Mouse (Mus musculus): ENCODE measurements around the gene Gm20765. TPM values are rescaled to one million over a fixed set of nuclear protein-coding genes. Genes with fewer than 3 reads are reported as not detected.

The Gm20765 gene
- polyA plus RNA-seq, 1 experiment from 2014 or later: not detected

GRCm38 (mm10) chr10:104214527-104214926 lies 29.2 kb downstream of the Gm20765 start:
- H3K9ac ChIP-seq (ENCODE audit: low read length): no peak overlapping the region
- H3K27ac ChIP-seq (ENCODE audit: low read length): no peak overlapping the region
- no peaks in the 10 kb centered on the region for H3K36me3 ChIP-seq (ENCODE audit: control insufficient read depth, insufficient read depth)
- H3K27me3 ChIP-seq (ENCODE audit: control insufficient read depth, insufficient read depth, low read length): no peaks in the 10 kb centered on the region
- 83% methylated on average over 5 of the region's 5 CpGs for WGBS
- H3K4me1 ChIP-seq (ENCODE audit: control insufficient read depth, insufficient read depth, low read length): no peaks in the 10 kb centered on the region
- no peak overlapping the region for H3K4me2 ChIP-seq (ENCODE audit: low read depth, low read length)
- H3K9me3 ChIP-seq (replicated peaks; ENCODE audit: control insufficient read depth, low read length): no peaks in the 10 kb centered on the region
- no peak for ATAC-seq (replicated peaks; ENCODE audit: extremely low read depth, insufficient read depth, low FRiP score)
- H3K4me3 ChIP-seq (ENCODE audit: low read length): no peak overlapping the region

DNA sequence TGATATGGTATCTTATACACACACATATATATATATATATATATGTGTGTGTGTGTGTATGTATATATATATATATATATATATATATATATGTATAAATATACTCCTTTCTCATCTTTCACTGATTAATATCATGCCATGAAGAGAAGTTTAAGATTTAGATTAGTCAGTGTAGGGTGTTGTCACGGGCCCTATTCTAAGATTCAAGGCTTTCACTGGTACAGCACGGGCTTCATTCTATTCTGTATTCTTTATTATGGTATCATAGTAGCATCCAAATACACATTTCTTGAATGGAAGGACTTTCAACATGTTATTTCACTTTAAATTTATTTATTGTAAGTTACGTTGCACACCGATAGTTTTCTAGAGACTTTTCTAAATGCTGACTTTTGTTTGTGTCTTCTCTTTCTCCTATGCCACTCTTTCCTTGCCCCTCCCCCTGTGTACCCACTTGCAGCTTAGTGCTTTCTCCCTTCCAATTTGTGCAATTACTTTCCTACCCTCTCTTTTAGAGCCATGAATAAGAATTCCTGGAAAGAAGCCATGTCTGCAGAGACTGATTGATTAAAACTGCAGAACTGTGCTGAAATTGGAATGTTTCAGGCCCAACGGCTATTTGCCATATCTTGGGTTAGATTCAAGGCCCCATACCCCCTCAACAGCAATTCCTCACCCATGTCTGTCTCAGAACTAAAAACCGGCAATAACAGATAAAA lies 35.1 kb downstream of the Gm20765 start:
- Histone ChIP-seq H3K4me2 (ENCODE audit: low read depth, low read length) (no peak overlapping the region), H3K4me1 (ENCODE audit: control insufficient read depth, insufficient read depth, low read length) (no peaks in the 10 kb centered on the region), H3K9me3 (replicated peaks; ENCODE audit: control insufficient read depth, low read length) (no peaks in the 10 kb centered on the region), H3K27ac (ENCODE audit: low read length) (no peak overlapping the region), H3K36me3 (ENCODE audit: control insufficient read depth, insufficient read depth) (no peaks in the 10 kb centered on the region), H3K4me3 (ENCODE audit: low read length) (no peak overlapping the region), H3K9ac (ENCODE audit: low read length) (no peak overlapping the region), H3K27me3 (ENCODE audit: control insufficient read depth, insufficient read depth, low read length) (no peaks in the 10 kb centered on the region)
- no peak for ATAC-seq (replicated peaks; ENCODE audit: extremely low read depth, insufficient read depth, low FRiP score)
- 76% methylated on average over 6 of the region's 6 CpGs for WGBS

Other genes starting within 250 kb of the Gm20765 start
- gene Gm21293, start 42.5 kb upstream of the Gm20765 start, polyA plus RNA-seq (2015; fragmentation: Nextera tagmentation; extraction: Ambion mirVana): not detected in 2 replicates
- gene Gm6763, start 34.0 kb upstream of the Gm20765 start, polyA plus RNA-seq (2015; fragmentation: Nextera tagmentation; extraction: Ambion mirVana): not detected in 2 replicates
- not detected in 2 replicates for gene Gm8764, start 25.5 kb upstream of the Gm20765 start, polyA plus RNA-seq (2015; fragmentation: Nextera tagmentation; extraction: Ambion mirVana)
- gene Gm21304, start 17.0 kb upstream of the Gm20765 start, polyA plus RNA-seq (2015; fragmentation: Nextera tagmentation; extraction: Ambion mirVana): not detected in 2 replicates
- not detected in 2 replicates for gene Gm21312, start 8.5 kb upstream of the Gm20765 start, polyA plus RNA-seq (2015; fragmentation: Nextera tagmentation; extraction: Ambion mirVana)
- gene Gm4340, start 8.5 kb downstream of the Gm20765 start, polyA plus RNA-seq (2015; fragmentation: Nextera tagmentation; extraction: Ambion mirVana): not detected in 2 replicates